Mouse (Mus musculus): ENCODE data around the gene Txndc12.

GRCm38 (mm10) chr4:108830698-108831097 lies 3.7 kb upstream of the Txndc12 start:
- TF ChIP-seq POLR2A (IDR thresholded peaks at IDR 0.05; ENCODE audit: borderline replicate concordance, extremely low read depth, insufficient read depth, insufficient read length, poor library complexity, severe bottlenecking), result no peak
- TF ChIP-seq CTCF (IDR thresholded peaks at IDR 0.05; ENCODE audit: borderline replicate concordance, extremely low read depth, insufficient read depth, insufficient read length), result no peak
